Mouse (Mus musculus) cerebellum, adult 2 months (tissue): ENCODE measurements around the gene Olfr220.

ENCODE experiments used
- CTCF ChIP-seq: fragments of 200-500 bp; IDR thresholded peaks from 2 replicates; pipeline ENCODE4 v1.5.1; 2011; ENCODE audit warnings: low read depth, mild to moderate bottlenecking, control low read depth, low read length, moderate library complexity, borderline replicate concordance; ENCODE audit not compliant: insufficient read depth
- POLR2A ChIP-seq: fragments of 200-500 bp; IDR thresholded peaks from 2 replicates; pipeline ENCODE4 v1.6.1; 2011; ENCODE audit warnings: low read length, control low read depth, borderline replicate concordance; ENCODE audit not compliant: insufficient read depth

GRCm38 (mm10) chr1:174482567-174482966 lies 40.7 kb downstream of the Olfr220 start:
- TF ChIP-seq CTCF: no peak
- TF ChIP-seq POLR2A: no peak
